Mouse (Mus musculus) kidney, adult 2 months (tissue): ENCODE measurements around the gene Mrps18b. TPM values are rescaled to one million over a fixed set of nuclear protein-coding genes. Genes with fewer than 3 reads are reported as not detected.
"Not testable (repeated sequence)": the region's sequence is repeated elsewhere in the genome, so short reads cannot be mapped to it uniquely, and the experiment has no call there.

Source experiments
- DNase-seq: peaks from one replicate; pipeline ENCODE4 v3.0.0; 2021
- H3K27ac ChIP-seq: fragments of 200-500 bp; 2 replicates; pipeline ENCODE4 v1.5.1; 2012; ENCODE audit warnings: low read depth, low read length, control low read depth, inconsistent platforms; ENCODE audit not compliant: insufficient read depth
- H3K27me3 ChIP-seq: fragments of 200-500 bp; replicated peaks from 2 replicates; pipeline ENCODE4 v1.6.1; 2012; ENCODE audit warnings: mild to moderate bottlenecking, moderate library complexity, low read length, inconsistent platforms; ENCODE audit not compliant: control insufficient read depth, insufficient read depth
- H3K36me3 ChIP-seq: fragments of 200-500 bp; 2 replicates; pipeline ENCODE4 v1.6.1; 2012; ENCODE audit warnings: mild to moderate bottlenecking, moderate library complexity, low read length, inconsistent platforms; ENCODE audit not compliant: control insufficient read depth, insufficient read depth
- H3K4me1 ChIP-seq: fragments of 200-500 bp; 2 replicates; pipeline ENCODE4 v1.6.1; 2011; ENCODE audit warnings: low read length; ENCODE audit not compliant: control insufficient read depth, insufficient read depth
- H3K4me3 ChIP-seq: fragments of 200-500 bp; 2 replicates; pipeline ENCODE4 v1.5.1; 2011; ENCODE audit warnings: mild to moderate bottlenecking, low read depth, low read length, control low read depth; ENCODE audit not compliant: insufficient read depth
- CTCF ChIP-seq: fragments of 200-500 bp; conservative IDR thresholded peaks from 2 replicates; pipeline ENCODE4 v1.5.1; 2011; ENCODE audit warnings: low read depth, mild to moderate bottlenecking, control low read depth, low read length, moderate library complexity, mixed read lengths; ENCODE audit not compliant: insufficient read depth, insufficient read length
- POLR2A ChIP-seq: fragments of 200-500 bp; IDR thresholded peaks from one replicate; pipeline ENCODE4 v1.6.1; 2011; ENCODE audit warnings: low read depth, low read length, control low read depth
- WGBS: fragments of 180-500 bp; shearing (Covaris S2); methylation state at CpG from one replicate; pipeline ENCODE4 v1.1.7; 2018; 5-methylcytosine and 5-hydroxymethylcytosine counted together
- polyA plus RNA-seq: library from polyadenylated mRNA; depleted of rRNA; stranded (reverse); fragments of >200 nt; gene quantifications from 2 replicates; pipeline ENCODE4 v1.2.3, GENCODE M21; 2012; rRNA removed

The Mrps18b gene
- 91.4 and 94.1 TPM in 2 replicates for polyA plus RNA-seq

GRCm38 (mm10) chr17:35916297-35917142 is at the start of gene Mrps18b, which contains the start of gene Ppp1r10:
TSS of gene Mrps18b (minus strand) at chr17:35916389.
TSS of gene Ppp1r10 (plus strand) at chr17:35916434.
- H3K27ac ChIP-seq, result peak within 1 kb of the TSS; percentile 99
- peaks cover 20% of the 10 kb centered on the region; the same call in 1 of the 2 replicates for H3K4me1 ChIP-seq
- peaks cover 11% of the 10 kb centered on the region for H3K36me3 ChIP-seq
- H3K4me3 ChIP-seq, result peak within 1 kb of the TSS; percentile 99
- H3K27me3 ChIP-seq, result no peaks in the 10 kb centered on the region
- WGBS, result under 1% methylated on average over 83 of the region's 83 CpGs
- DNase-seq, result peak; percentile 100
- TF ChIP-seq POLR2A, result peak; percentile 99
- peak; percentile 52 for TF ChIP-seq CTCF

- Histone ChIP-seq H3K4me1 (no peaks in the 10 kb centered on the region), H3K27ac (no peak overlapping the region), H3K36me3 (peaks cover 2% of the 10 kb centered on the region; the same call in 1 of the 2 replicates), H3K4me3 (no peak overlapping the region), H3K27me3 (no peaks in the 10 kb centered on the region)
- DNase-seq, result no peak
- no peak for TF ChIP-seq CTCF
- no peak for TF ChIP-seq POLR2A
- WGBS, result 94% methylated on average over 10 of the region's 10 CpGs
These were observed 47.1 kb upstream of the Mrps18b start for GRCm38 (mm10) chr17:35963279-35963678.

GRCm38 (mm10) chr17:35958533-35959223 is 42.5 kb upstream of the Mrps18b start:
- H3K27ac ChIP-seq, result no peak overlapping the region
- no peak overlapping the region for H3K4me3 ChIP-seq
- H3K27me3 ChIP-seq, result no peaks in the 10 kb centered on the region
- no peaks in the 10 kb centered on the region for H3K4me1 ChIP-seq
- peaks cover 5% of the 10 kb centered on the region for H3K36me3 ChIP-seq
- WGBS, result 95% methylated on average over 15 of the region's 15 CpGs
- no peak for DNase-seq
- TF ChIP-seq POLR2A (no peak), CTCF (no peak)

GRCm38 (mm10) chr17:35954665-35955064 is 38.5 kb upstream of the Mrps18b start:
- Histone ChIP-seq H3K4me3 (no peak overlapping the region), H3K27ac (no peak overlapping the region), H3K27me3 (no peaks in the 10 kb centered on the region), H3K4me1 (no peaks in the 10 kb centered on the region), H3K36me3 (peaks cover 3% of the 10 kb centered on the region; the same call in 1 of the 2 replicates)
- TF ChIP-seq CTCF (no peak), POLR2A (no peak)
- WGBS, result 80% methylated on average over 8 of the region's 8 CpGs
- no peak for DNase-seq

GRCm38 (mm10) chr17:35952559-35952958 is 36.4 kb upstream of the Mrps18b start:
- not testable (repeated sequence) for H3K4me3 ChIP-seq, H3K27me3 ChIP-seq, H3K36me3 ChIP-seq, DNase-seq, H3K27ac ChIP-seq, H3K4me1 ChIP-seq
- 91% methylated on average over 3 of the region's 3 CpGs for WGBS

GRCm38 (mm10) chr17:35950946-35951345 is 34.8 kb upstream of the Mrps18b start:
- not testable (repeated sequence) for H3K4me3 ChIP-seq, H3K27me3 ChIP-seq, DNase-seq, H3K36me3 ChIP-seq, H3K4me1 ChIP-seq, H3K27ac ChIP-seq

- 76% methylated on average over 1 of the region's 1 CpGs for WGBS
- Histone ChIP-seq H3K4me1 (no peaks in the 10 kb centered on the region), H3K27ac (no peak overlapping the region), H3K36me3 (no peaks in the 10 kb centered on the region), H3K27me3 (no peaks in the 10 kb centered on the region), H3K4me3 (no peak overlapping the region)
- DNase-seq, result no peak
- TF ChIP-seq CTCF (no peak), POLR2A (no peak)
These were observed 23.8 kb upstream of the Mrps18b start for GRCm38 (mm10) chr17:35939941-35940340.
